Mouse (Mus musculus) liver, embryonic 12.5 days (tissue): ENCODE results near the gene Grm1. TPM values are rescaled to one million over a fixed set of nuclear protein-coding genes. Genes with fewer than 3 reads are reported as not detected.

Experiments
- ATAC-seq: fragments of 200-750 bp; cut with Nextera tagmentation; 2 replicates; pipeline ENCODE4 v1.8.0; 2017; ENCODE audit warnings: moderate number of reproducible peaks, mild to moderate bottlenecking, moderate library complexity
- H3K27ac ChIP-seq: fragments of 300-500 bp; sonication (generic); 2 replicates; pipeline ENCODE4 v1.5.1; 2016; ENCODE audit warnings: mild to moderate bottlenecking
- H3K27me3 ChIP-seq: fragments of 300-500 bp; sonication (generic); replicated peaks from 2 replicates; pipeline ENCODE4 v1.6.1; 2016; ENCODE audit warnings: mild to moderate bottlenecking, moderate library complexity
- H3K36me3 ChIP-seq: fragments of 300-500 bp; sonication (generic); 2 replicates; pipeline ENCODE4 v1.6.1; 2016; ENCODE audit warnings: mild to moderate bottlenecking, moderate library complexity
- H3K4me1 ChIP-seq: fragments of 300-500 bp; sonication (generic); 2 replicates; pipeline ENCODE4 v1.6.1; 2016
- H3K4me2 ChIP-seq: fragments of 300-500 bp; sonication (generic); 2 replicates; pipeline ENCODE4 v1.6.1; 2016; ENCODE audit warnings: mild to moderate bottlenecking, moderate library complexity
- H3K4me3 ChIP-seq: fragments of 300-500 bp; sonication (generic); 2 replicates; pipeline ENCODE4 v1.5.1; 2016; ENCODE audit warnings: mild to moderate bottlenecking, moderate library complexity
- H3K9ac ChIP-seq: fragments of 300-500 bp; sonication (generic); 2 replicates; pipeline ENCODE4 v1.6.1; 2016; ENCODE audit warnings: mild to moderate bottlenecking, moderate library complexity
- H3K9me3 ChIP-seq: fragments of 300-500 bp; sonication (generic); replicated peaks from 2 replicates; pipeline ENCODE4 v1.6.1; 2016; ENCODE audit warnings: mild to moderate bottlenecking, moderate library complexity
- WGBS: fragments of 180-500 bp; shearing (Covaris S2); methylation state at CpG from one replicate; pipeline ENCODE4 v1.1.7; 2016; ENCODE audit not compliant: insufficient replicate concordance; 5-methylcytosine and 5-hydroxymethylcytosine counted together
- polyA plus RNA-seq: library from polyadenylated mRNA; unstranded; fragments of >200 nt; fragmentation: Nextera tagmentation; extraction: Ambion mirVana; gene quantifications from 2 replicates; pipeline ENCODE4 v1.2.1, GENCODE M21; 2016

Grm1 gene
- polyA plus RNA-seq, 1 experiment from 2014 or later, result not detected

DNA sequence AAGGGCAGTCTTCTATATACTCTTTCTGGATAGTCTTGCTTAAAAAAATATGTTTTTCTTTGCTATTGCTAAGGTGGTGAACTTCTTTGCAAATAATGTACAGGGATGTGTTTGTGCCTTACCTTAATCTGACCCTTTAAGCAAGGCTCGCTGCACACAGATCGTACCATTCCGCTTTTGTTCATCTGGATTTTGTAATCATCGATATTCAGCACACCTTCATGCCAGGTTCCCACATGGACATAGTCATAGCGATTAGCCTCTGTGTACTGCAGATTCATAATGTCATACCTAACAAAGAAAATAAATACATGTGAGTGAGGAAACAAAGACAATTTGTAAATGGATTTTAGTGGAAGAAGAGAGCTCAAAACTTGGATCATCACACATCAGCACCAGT is 340.8 kb downstream of the Grm1 start:
- ATAC-seq, result no peak
- H3K27ac ChIP-seq, result no peak overlapping the region
- H3K36me3 ChIP-seq, result no peaks in the 10 kb centered on the region
- H3K4me2 ChIP-seq, result no peak overlapping the region
- H3K27me3 ChIP-seq, result no peaks in the 10 kb centered on the region
- H3K9ac ChIP-seq, result no peak overlapping the region
- 80% methylated on average over 5 of the region's 5 CpGs for WGBS
- H3K4me1 ChIP-seq, result no peaks in the 10 kb centered on the region
- no peak overlapping the region for H3K4me3 ChIP-seq
- no peaks in the 10 kb centered on the region for H3K9me3 ChIP-seq

DNA sequence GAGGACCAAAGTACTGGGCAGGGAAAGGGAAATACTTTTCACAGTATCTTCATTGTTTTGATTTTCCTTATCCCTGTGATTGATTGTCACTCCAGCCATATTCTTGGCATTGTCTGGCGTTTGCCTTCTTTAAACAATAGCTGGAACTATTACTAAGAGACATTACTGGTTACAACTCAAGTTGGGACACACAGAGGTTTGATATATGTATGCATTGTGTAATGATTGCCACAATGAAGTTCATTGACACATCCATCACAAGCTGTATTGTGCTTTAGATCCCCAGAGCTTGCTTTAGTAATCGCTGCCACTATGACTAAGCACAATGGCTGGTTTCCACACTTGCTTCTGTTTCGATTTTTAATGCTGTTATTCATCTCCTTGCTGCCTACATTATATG is 341.4 kb downstream of the Grm1 start:
- Histone ChIP-seq H3K4me2 (no peak overlapping the region), H3K9ac (no peak overlapping the region), H3K27me3 (no peaks in the 10 kb centered on the region), H3K9me3 (no peaks in the 10 kb centered on the region), H3K4me3 (no peak overlapping the region), H3K36me3 (no peaks in the 10 kb centered on the region), H3K27ac (no peak overlapping the region), H3K4me1 (no peaks in the 10 kb centered on the region)
- WGBS, result 46% methylated on average over 3 of the region's 3 CpGs
- no peak for ATAC-seq

DNA sequence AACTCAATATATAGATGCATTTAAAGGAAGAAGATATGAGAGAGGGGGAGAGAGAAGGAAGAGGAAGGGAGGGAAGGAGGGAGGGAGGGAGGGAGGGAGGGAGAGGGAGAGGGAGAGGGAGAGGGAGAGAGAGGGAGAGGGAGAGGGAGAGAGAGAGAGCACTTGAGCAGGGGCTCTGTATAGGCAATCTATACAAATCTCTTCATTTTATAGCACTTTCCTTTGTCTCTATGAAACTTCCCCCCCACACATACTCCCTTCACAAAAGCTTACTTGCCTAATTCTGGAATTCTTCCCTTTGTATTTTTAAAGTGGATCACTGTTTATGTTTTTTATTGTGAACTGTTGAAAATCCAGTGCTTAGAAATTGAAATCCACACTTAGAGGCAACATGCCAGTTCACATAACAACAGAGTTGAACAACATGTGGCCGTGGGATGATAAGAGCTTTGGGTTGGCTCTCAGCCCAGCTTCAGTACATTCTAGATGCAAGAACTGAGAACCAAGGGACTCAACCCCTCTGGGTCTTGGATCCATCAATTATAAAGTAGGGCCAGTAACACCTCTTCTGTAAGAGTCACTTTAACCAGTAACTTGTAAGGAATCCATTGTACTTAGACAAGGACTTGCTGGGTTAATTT is 345.0 kb downstream of the Grm1 start:
- no peak for ATAC-seq
- Histone ChIP-seq H3K4me1 (no peaks in the 10 kb centered on the region), H3K9ac (no peak overlapping the region), H3K27ac (no peak overlapping the region), H3K36me3 (no peaks in the 10 kb centered on the region), H3K27me3 (no peaks in the 10 kb centered on the region), H3K4me3 (no peak overlapping the region), H3K9me3 (no peaks in the 10 kb centered on the region), H3K4me2 (no peak overlapping the region)
- WGBS, result 58% methylated on average over 1 of the region's 1 CpGs

DNA sequence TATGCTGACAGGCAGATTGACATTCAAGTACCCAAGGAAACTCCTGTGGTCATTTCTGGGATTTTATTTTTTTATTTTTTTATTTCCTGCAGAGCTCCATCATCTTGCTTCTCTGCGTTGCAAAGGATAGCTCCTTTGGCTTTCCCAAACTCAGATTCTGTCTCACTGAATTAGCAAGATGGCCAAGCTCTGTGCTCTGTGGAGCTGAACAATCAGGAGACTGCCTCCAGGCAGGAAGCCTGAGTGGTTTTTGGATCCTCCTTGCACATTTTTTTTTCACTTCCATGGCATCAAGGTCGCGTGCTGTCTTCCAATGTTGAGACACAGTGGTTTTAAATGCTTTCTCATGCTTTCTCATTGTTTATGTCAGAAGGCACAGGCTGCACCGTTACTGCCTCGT is 347.6 kb downstream of the Grm1 start:
- ATAC-seq, result no peak
- H3K36me3 ChIP-seq, result no peaks in the 10 kb centered on the region
- no peaks in the 10 kb centered on the region for H3K9me3 ChIP-seq
- no peaks in the 10 kb centered on the region for H3K27me3 ChIP-seq
- H3K9ac ChIP-seq, result no peak overlapping the region
- H3K4me3 ChIP-seq, result no peak overlapping the region
- H3K4me2 ChIP-seq, result no peak overlapping the region
- no peak overlapping the region for H3K27ac ChIP-seq
- no peaks in the 10 kb centered on the region for H3K4me1 ChIP-seq
- WGBS, result 49% methylated on average over 5 of the region's 5 CpGs

DNA sequence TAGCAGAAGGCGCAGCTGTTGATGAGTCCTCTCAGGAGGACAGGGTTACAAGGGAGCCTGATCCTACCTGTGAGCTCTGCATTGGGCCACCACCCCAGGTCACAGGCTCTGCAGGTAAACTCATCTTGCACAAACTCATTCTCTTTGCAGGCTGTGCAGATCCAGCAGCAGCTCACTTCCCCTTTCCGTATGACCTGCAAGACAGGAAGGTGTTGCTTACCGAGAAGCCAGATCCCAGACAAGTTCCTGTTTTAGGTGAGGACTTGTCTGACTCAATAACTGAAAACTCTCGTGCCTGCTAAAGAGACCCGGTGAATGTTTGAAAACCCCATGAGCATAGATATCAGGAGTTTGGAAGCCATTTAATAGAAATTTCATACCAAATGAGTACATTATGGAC is 349.1 kb downstream of the Grm1 start:
- H3K4me1 ChIP-seq, result no peaks in the 10 kb centered on the region
- no peak overlapping the region for H3K27ac ChIP-seq
- no peak overlapping the region for H3K4me2 ChIP-seq
- ATAC-seq, result no peak
- H3K9ac ChIP-seq, result no peak overlapping the region
- H3K9me3 ChIP-seq, result no peaks in the 10 kb centered on the region
- no peaks in the 10 kb centered on the region for H3K36me3 ChIP-seq
- 32% methylated on average over 5 of the region's 5 CpGs for WGBS
- H3K27me3 ChIP-seq, result no peaks in the 10 kb centered on the region
- no peak overlapping the region for H3K4me3 ChIP-seq

DNA sequence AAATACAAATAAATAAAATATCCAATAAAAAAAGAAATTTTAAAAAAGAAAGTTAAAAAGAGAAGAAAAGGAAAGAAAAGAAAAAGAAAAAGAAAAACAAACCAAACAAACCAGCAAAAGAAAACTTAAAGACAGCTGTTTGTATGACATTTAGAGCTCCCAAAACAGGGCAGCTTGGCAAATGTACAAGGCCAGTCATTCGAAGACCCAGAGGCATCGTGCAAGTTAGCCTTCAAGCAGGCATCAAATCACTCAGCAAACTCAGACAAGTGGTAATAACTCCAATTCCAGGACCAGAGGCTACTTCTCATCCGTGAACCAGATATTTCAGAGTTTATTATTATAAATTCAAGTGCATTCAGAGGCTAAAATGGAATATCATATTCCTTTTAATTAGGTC is 355.7 kb downstream of the Grm1 start:
- Histone ChIP-seq H3K4me3 (no peak overlapping the region), H3K27ac (no peak overlapping the region), H3K4me2 (no peak overlapping the region), H3K27me3 (no peaks in the 10 kb centered on the region), H3K9ac (no peak overlapping the region), H3K9me3 (no peaks in the 10 kb centered on the region), H3K36me3 (no peaks in the 10 kb centered on the region), H3K4me1 (no peaks in the 10 kb centered on the region)
- 80% methylated on average over 3 of the region's 3 CpGs for WGBS
- no peak for ATAC-seq

DNA sequence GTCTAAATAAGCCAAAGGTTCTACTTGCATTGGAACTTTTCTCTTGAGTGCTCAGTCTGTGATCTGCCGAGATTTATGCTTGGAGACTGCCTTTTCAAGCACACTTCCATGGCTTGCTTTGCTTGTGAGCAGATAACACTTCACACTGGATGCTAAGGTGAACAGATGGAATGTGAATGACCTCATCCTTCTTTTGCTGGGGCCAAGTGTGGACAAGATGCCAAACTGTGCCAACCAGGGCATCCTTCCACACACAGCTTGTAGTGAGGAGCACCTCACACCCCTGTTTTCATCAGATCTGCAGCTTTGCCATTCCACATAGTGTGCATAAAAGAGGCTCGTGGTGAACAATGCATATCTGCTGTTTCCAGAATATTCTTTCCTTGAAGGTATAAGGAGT is 371.3 kb downstream of the Grm1 start:
- 51% methylated on average over 2 of the region's 2 CpGs for WGBS
- no peak for ATAC-seq
- no peak overlapping the region for H3K9ac ChIP-seq
- no peaks in the 10 kb centered on the region for H3K27me3 ChIP-seq
- no peak overlapping the region for H3K4me3 ChIP-seq
- no peak overlapping the region for H3K4me2 ChIP-seq
- H3K27ac ChIP-seq, result no peak overlapping the region
- H3K36me3 ChIP-seq, result no peaks in the 10 kb centered on the region
- no peaks in the 10 kb centered on the region for H3K4me1 ChIP-seq
- no peaks in the 10 kb centered on the region for H3K9me3 ChIP-seq

DNA sequence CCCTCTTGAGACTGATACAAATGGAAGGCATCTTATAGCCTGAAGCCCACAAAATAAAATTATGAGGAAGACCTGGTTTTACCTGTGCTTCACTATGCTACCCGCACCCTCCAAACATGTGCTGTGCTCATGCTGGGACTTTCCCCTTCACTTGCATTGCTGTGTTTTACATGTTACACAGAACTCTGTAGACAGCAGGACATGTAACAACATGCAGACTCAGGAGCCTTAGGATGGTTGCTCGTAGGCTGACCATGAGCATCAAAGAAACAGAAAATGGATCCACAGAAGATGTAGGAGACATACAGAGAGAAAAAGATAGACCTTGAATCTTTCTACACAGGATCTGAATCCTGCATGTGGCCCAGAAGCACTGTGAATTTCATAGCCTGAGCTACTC is 371.8 kb downstream of the Grm1 start:
- no peaks in the 10 kb centered on the region for H3K36me3 ChIP-seq
- H3K9ac ChIP-seq, result no peak overlapping the region
- WGBS, result 72% methylated on average over 2 of the region's 2 CpGs
- no peaks in the 10 kb centered on the region for H3K27me3 ChIP-seq
- H3K4me2 ChIP-seq, result no peak overlapping the region
- no peaks in the 10 kb centered on the region for H3K9me3 ChIP-seq
- no peaks in the 10 kb centered on the region for H3K4me1 ChIP-seq
- no peak overlapping the region for H3K27ac ChIP-seq
- H3K4me3 ChIP-seq, result no peak overlapping the region
- ATAC-seq, result no peak

DNA sequence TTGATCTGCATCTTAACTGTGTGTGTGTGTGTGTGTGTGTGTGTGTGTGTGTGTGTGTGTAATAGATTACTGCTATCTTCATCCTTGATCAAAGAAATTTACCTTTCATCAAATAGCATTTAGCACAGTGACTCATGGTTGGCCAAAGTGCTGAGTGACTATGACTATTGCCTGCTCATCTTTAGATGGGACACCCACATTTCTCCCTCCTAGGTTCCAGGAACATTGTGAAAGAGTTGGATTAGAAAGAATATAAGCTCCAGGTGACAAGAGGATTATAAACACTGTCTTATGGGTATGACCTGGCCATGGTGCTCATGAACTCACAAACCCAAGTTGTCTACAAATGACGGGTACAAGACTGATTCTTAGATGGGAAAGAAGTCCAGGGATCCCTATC is 374.1 kb downstream of the Grm1 start:
- Histone ChIP-seq H3K9me3 (no peaks in the 10 kb centered on the region), H3K27me3 (no peaks in the 10 kb centered on the region), H3K4me3 (no peak overlapping the region), H3K27ac (no peak overlapping the region), H3K4me2 (no peak overlapping the region), H3K36me3 (no peaks in the 10 kb centered on the region), H3K9ac (no peak overlapping the region), H3K4me1 (no peaks in the 10 kb centered on the region)
- 47% methylated on average over 1 of the region's 1 CpGs for WGBS
- ATAC-seq, result no peak

DNA sequence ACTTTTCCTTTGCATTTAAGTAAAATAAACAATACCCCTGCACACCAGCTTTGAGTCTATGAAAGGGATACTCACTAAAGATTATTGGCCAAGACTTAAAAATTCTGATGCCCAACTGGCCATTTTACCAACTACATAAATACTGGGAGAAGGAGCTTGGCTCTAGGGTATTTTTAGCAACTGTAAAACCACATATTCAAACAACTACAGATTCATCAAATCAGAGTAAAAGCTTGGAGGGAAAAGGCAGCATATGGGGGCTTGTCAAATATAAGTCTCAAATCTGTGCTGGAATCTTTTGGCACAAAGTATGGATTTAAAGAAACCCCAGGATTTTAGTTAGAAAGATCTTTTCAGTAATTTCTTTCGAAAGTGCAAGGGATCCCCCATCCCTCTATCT is 380.8 kb downstream of the Grm1 start:
- ATAC-seq, result no peak
- H3K27me3 ChIP-seq, result no peaks in the 10 kb centered on the region

DNA sequence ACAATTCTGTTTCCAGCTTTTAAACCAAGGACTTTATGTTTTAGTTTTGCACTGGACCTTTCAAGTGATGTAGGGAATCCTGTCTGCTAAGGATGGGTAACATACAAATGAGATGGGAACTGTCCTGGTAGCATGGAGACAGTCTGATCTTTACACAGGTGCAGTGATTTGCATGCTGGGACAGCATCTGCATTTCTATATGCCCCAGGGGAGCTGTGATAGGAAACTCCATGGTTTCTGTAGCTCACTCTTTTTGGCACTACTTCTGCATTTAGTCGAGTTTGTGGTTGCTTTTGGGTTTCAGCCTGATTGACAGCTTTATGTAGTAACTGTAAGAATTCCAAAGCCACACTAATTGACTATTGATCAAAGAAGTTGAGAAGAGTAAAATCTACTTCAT is 381.3 kb downstream of the Grm1 start:
- no peaks in the 10 kb centered on the region for H3K36me3 ChIP-seq
- ATAC-seq, result no peak

More for the DNA sequence above, 380.8 kb downstream of the Grm1 start:
- Histone ChIP-seq H3K9ac (no peak overlapping the region), H3K4me3 (no peak overlapping the region), H3K9me3 (no peaks in the 10 kb centered on the region), H3K4me2 (no peak overlapping the region), H3K4me1 (no peaks in the 10 kb centered on the region), H3K27ac (no peak overlapping the region), H3K36me3 (no peaks in the 10 kb centered on the region)
- 40% methylated on average over 1 of the region's 1 CpGs for WGBS

DNA sequence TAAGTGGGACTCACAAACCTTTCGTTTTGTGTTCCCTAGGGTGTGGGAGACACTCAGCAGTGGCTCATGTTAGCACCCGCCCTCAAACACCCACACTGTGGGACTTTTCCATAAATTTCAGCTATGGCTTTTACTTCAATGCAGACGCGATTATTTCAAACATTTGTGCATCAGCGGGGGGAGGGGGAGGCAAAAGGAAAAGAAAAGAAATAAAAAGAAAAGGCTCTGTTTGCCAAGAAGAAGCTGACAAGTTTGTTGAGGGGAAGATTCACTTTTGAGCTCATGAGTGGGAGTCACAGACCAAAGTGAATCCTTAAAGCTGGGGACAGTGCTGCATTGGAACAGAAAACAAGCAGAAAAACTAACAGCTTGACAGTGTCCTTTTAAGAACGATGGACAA is 384.7 kb downstream of the Grm1 start:
- Histone ChIP-seq H3K36me3 (no peaks in the 10 kb centered on the region), H3K9me3 (no peaks in the 10 kb centered on the region), H3K4me1 (no peaks in the 10 kb centered on the region), H3K9ac (no peak overlapping the region), H3K27me3 (no peaks in the 10 kb centered on the region), H3K4me3 (no peak overlapping the region), H3K4me2 (no peak overlapping the region), H3K27ac (no peak overlapping the region)
- ATAC-seq, result no peak
- WGBS, result 59% methylated on average over 6 of the region's 6 CpGs

More for the DNA sequence above, 381.3 kb downstream of the Grm1 start:
- no peak overlapping the region for H3K27ac ChIP-seq
- no peak overlapping the region for H3K4me3 ChIP-seq
- no peaks in the 10 kb centered on the region for H3K4me1 ChIP-seq
- no peaks in the 10 kb centered on the region for H3K27me3 ChIP-seq
- H3K9ac ChIP-seq, result no peak overlapping the region
- 5% methylated on average over 1 of the region's 1 CpGs for WGBS
- no peak overlapping the region for H3K4me2 ChIP-seq
- no peaks in the 10 kb centered on the region for H3K9me3 ChIP-seq

DNA sequence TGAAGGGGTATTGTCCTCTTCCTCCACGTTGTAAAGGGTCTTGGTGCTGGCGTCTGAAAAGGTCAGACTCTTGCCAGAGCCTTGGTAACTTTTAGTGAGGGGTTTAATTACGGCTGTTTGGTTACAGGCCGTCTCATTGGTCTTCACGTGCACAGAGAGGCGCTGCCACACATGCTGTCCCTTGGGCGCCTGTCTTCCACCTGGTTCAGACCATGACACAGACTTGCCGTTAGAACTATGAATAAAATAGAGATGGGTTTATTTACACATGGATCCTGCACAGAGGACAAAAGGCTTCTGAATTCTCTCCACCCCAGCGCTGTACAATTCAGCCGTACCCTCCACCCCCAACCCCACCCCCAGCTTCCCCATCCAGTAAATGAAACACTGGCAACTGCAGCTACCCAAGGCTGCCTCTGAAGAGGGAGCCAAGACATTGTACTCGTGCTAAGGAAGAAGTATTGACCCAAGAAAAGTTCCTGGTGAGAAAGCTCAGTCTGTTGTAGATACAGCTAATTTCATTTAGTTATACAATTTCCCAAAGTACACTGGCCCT is 392.4 kb downstream of the Grm1 start:
- no peak overlapping the region for H3K27ac ChIP-seq
- H3K9ac ChIP-seq, result no peak overlapping the region
- H3K27me3 ChIP-seq, result peaks cover 13% of the 10 kb centered on the region; the same call in 1 of the 2 replicates
- peak overlapping the region; percentile 53; the same call in 1 of the 2 replicates for H3K4me2 ChIP-seq
- no peaks in the 10 kb centered on the region for H3K36me3 ChIP-seq
- no peaks in the 10 kb centered on the region for H3K4me1 ChIP-seq
- H3K9me3 ChIP-seq, result no peaks in the 10 kb centered on the region
- H3K4me3 ChIP-seq, result peak overlapping the region; percentile 30; the same call in 1 of the 2 replicates
- 24% methylated on average over 11 of the region's 11 CpGs for WGBS
- no peak for ATAC-seq
